Mouse (Mus musculus) lung, postnatal 14 days (tissue): Measurements from ENCODE around the gene Smpdl3b.
A peak's percentile ranks its signal among the peaks of the same experiment; 100 is the strongest.
"Not testable (repeated sequence)": the region's sequence is repeated elsewhere in the genome, so short reads cannot be mapped to it uniquely, and the experiment has no call there.

Source experiments
- DNase-seq: peaks from one replicate; pipeline ENCODE4 v3.0.0; 2021

Smpdl3b gene

DNA sequence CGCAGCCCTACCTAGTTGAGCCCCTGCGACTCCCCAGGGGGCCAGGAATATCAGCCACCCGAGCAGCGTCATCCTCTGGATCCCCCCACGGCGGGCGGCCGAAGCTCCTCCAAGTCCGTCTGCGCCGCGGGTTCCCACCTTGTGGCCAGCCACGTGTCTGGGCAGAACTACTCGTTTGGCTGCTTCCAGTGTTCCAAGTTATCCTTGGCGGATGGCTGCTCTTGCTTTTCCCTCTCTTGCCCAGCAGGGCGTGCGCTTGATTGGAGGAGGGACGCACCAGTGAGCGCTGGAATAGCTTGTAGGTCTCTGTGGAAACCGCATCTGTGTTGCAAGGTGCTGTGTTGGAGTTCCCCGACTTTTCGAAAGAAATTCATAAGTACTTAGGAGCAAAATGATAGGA is at the start of gene Smpdl3b:
Gene Smpdl3b, minus strand, starts transcription at position 279 of the 400 bp plus-strand sequence.
- peak; percentile 76 for DNase-seq

DNA sequence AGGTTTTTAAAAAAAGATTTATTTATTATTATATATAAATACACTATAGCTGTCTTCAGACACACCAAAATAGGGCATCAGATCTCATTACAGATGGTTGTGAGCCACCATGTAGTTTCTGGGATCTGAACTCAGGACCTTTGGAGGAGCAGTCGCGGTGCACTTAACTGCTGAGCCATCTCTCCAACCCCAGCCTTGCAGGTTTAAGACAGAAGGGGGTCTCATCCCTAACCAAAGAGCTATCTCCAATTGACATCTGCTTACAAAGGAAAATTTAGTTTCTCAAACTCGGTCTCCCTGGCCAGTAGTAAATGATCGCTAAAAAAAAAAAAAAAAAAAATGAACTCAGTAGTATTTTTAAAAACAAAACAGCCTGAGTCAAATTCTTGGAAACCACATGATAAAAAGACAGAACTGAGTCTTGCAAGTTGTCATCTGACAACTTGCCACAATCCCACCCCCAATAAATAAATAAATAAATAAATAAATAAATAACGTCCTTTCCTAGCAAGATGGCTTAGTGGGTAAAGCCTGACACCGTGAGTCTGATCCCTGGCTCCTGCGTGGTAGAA is 49.7 kb upstream of the Smpdl3b start:
- no peak for DNase-seq

GRCm38 (mm10) chr4:132805599-132806197 is 48.6 kb upstream of the Smpdl3b start:
- DNase-seq: no peak

DNA sequence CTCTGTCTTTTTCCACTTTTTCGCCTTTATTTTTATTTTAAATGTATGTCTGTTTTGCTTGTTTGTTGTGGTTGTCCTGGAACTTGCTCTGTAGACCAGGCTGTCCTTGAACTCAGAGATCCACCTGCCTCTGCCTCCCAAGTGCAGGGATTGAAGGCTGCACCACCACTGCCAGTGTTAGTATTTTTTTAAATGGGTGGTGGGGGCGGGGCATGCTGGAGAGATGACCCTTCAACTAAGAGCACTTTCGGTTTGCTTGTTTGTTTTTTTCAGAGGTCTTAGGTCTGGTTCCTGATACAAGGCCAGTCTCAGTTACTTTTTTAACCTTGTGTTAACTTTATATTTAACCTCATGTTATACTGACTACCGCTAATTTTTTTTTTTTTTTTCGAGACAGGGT is 48.1 kb upstream of the Smpdl3b start:
- DNase-seq: no peak

- DNase-seq: no peak
Measured at GRCm38 (mm10) chr4:132804331-132804730, 47.3 kb upstream of the Smpdl3b start.

GRCm38 (mm10) chr4:132803876-132804275 is 46.8 kb upstream of the Smpdl3b start:
- no peak for DNase-seq

GRCm38 (mm10) chr4:132803212-132803611 is 46.2 kb upstream of the Smpdl3b start:
- no peak for DNase-seq

GRCm38 (mm10) chr4:132802171-132802637 is 45.2 kb upstream of the Smpdl3b start:
- peak; percentile 8 for DNase-seq

DNA sequence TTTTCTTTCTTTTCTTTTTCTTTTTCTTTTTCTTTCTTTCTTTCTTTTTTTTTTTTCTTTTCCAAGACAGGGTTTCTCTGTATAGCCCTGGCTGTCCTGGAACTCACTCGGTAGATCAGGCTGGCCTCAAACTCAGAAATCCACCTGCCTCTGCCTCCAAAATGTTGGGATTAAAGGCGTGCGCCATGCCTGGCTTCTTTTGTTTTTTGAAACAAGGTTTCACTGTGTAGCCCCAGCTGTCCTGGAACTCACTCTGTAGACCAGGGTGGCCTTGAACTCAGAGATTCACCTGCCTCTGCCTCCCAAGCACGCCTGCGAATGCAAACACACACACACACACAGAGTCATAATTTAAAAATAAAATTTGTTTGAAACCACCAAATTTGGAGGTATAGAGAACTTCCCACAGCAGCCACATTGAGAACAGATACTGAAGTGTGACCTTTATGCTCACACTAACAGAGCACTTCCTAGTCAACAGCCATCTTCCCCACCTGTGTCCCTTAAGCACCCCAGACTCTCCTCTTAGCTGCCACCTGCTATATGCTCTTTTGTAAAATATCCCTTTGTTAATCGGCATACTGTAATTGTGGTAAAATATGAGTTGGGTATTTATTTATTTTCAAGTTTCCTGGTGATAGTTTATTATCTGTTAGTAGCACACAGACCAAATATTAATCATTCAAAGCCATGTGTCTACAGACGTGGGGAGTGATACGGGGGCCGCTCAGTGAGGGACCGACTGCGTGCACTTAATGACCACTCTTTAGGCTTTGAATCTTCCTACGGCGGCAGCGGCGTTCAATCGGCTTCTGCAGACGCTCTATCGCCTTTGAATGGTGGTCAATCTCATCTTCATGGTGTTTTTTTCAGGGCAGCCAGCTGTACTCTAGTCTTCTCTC is 44.4 kb upstream of the Smpdl3b start:
- no peak for DNase-seq

GRCm38 (mm10) chr4:132799845-132800244 is 42.8 kb upstream of the Smpdl3b start:
- no peak for DNase-seq

DNA sequence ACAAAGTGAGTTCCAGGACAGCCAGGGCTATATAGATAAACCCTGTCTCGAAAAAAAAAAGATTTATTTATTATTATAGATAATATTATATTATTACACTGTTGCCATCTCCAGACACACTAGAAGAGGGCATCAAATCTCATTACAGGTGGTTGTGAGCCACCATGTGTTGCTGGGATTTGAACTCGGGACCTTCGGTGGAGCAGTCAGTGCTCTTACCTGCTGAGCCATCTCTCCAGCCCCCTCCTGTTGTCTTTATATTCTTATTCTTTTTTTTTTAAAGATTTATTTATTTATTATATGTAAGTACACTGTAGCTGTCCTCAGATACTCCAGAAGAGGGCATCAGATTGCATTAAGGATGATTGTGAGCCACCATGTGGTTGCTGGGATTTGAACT is 41.6 kb upstream of the Smpdl3b start:
- not testable (repeated sequence) for DNase-seq

DNA sequence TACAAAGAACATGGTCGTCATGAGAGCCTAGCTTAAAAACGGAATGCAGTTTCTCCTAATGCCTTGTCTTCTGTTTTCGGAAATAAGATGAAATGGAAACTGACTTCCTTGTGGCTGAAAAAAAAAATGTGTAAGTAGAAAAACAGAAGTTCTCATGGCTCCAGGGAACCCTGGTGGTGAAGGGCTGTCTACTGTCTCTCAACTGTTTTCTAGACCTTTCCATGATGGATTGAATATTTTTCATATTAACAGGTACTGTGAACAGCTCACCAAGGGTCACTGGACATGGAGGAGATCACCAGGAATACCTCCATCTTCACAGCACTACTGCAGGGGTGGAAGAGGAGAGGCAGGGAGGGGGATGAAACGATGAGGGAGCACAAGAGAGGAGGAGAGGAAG is 41.0 kb upstream of the Smpdl3b start:
- DNase-seq: no peak

- no peak for DNase-seq
Measured at GRCm38 (mm10) chr4:132797461-132797860, 40.4 kb upstream of the Smpdl3b start.

DNA sequence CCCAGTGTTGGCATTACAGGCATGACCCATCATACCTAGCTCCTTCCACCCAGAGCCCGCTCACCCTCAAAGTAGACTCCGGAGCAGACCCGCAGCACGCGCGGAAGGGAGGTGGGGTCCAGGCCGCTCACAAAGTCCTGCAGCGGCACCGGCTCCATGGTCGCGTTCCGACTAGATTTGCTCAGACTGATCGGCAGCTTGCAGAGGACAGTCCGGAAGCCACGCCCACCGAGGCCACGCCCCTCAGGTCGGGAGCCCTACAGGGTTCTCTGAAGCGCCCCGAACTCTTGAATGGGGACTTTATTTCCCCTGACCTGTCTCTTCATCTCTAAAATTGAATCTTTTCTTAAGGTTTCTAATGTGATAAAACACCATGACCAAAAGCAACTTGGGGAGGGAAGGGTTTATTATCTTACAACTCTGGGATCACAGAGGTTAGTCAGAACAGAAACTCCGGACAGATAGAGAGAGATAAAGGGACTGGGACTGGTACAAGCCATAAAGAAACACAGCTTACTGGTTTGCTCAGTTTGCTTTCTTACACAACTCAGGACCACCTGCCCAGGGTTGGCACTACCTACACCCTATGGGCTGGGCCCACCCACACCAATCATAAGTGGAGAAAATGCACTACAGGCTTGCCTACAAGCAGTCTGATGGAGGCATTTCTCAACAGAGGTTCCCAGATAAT is 39.3 kb upstream of the Smpdl3b start, which contains the start of gene Themis2:
Gene Themis2, minus strand, starts transcription at position 192 of the 691 bp plus-strand sequence.
- peak; percentile 82 for DNase-seq

- DNase-seq: no peak
Measured at GRCm38 (mm10) chr4:132795171-132795570, 38.1 kb upstream of the Smpdl3b start.

- no peak for DNase-seq
Measured at GRCm38 (mm10) chr4:132794760-132795159, 37.7 kb upstream of the Smpdl3b start.

- no peak for DNase-seq
Measured at GRCm38 (mm10) chr4:132794028-132794427, 37.0 kb upstream of the Smpdl3b start.

DNA sequence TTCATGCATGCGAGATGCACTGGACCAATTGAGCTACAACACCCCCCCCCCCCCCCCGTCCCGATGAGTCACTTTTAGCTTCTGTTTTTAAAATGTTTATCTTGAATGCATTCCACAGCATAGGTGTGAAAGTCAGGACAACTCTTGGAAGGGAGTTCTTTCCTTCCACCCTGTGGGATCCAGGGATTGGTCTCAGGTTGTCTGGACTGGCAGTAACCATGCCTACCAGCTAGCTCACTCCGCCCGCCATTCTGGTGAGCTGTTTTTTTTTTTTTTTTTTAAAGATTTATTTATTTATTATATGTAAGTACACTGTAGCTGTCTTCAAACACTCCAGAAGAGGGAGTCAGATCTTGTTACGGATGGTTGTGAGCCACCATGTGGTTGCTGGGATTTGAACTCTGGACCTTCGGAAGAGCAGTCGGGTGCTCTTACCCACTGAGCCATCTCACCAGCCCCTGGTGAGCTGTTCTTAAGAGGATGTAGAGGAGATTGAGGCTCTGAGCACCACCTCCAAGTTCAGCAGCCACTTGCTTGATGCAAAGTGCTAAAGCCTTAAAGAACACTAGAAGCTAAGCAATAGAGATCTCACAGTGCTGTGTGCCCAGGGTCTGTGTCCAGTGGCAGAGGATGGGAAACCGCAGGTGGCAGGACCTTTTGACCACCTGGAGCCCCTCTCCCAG is 36.4 kb upstream of the Smpdl3b start:
- DNase-seq: not testable (repeated sequence)

GRCm38 (mm10) chr4:132789731-132790130 is 32.7 kb upstream of the Smpdl3b start:
- DNase-seq: no peak

- DNase-seq: no peak
Measured at GRCm38 (mm10) chr4:132785228-132785627, 28.2 kb upstream of the Smpdl3b start.

- DNase-seq: no peak
Measured at GRCm38 (mm10) chr4:132783732-132784131, 26.7 kb upstream of the Smpdl3b start.

DNA sequence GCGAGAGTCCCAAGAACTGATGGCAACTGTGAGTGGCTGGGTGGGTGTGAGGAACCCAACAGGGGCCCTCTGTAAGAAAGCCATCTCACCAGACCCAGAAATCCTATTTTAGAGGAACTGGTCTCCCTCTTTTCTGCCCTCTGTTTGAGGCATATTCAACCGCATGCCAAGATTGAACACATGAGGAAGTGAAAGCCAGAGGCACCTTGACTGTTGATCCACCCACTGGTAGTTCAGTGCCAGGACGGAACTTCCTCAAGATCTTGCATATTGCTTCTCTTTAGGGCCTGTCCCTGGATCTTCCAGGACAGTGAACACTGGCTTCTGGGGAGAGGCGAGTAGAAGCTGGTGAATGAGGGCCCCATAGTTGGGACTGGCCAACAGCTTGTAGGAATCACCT is 23.2 kb upstream of the Smpdl3b start:
- DNase-seq: no peak
